Mouse (Mus musculus) intestine, postnatal 0 days (tissue): Measurements from ENCODE around the gene Fcgbp. TPM values are rescaled to one million over a fixed set of nuclear protein-coding genes. Genes with fewer than 3 reads are reported as not detected.

Experiments used
- ATAC-seq: fragments of 200-750 bp; cut with Nextera tagmentation; 2 replicates; pipeline ENCODE4 v1.8.0; 2017; ENCODE audit warnings: mild to moderate bottlenecking, moderate TSS enrichment, moderate library complexity
- H3K27ac ChIP-seq: fragments of 300-500 bp; sonication (generic); 2 replicates; pipeline ENCODE4 v1.5.1; 2014; ENCODE audit warnings: mild to moderate bottlenecking, low read depth, low read length, moderate library complexity
- H3K27me3 ChIP-seq: fragments of 300-500 bp; sonication (generic); replicated peaks from 2 replicates; pipeline ENCODE4 v1.6.1; 2014; ENCODE audit warnings: low read length, mixed read lengths; ENCODE audit not compliant: control insufficient read depth, insufficient read depth
- H3K36me3 ChIP-seq: fragments of 300-500 bp; sonication (generic); 2 replicates; pipeline ENCODE4 v1.6.1; 2014; ENCODE audit warnings: mild to moderate bottlenecking, moderate library complexity; ENCODE audit not compliant: control insufficient read depth, insufficient read depth
- H3K4me1 ChIP-seq: fragments of 300-500 bp; sonication (generic); replicated peaks from 2 replicates; pipeline ENCODE4 v1.6.1; 2014; ENCODE audit warnings: antibody characterized with exemption, low read length, mixed read lengths; ENCODE audit not compliant: control insufficient read depth, insufficient read depth
- H3K4me2 ChIP-seq: fragments of 300-500 bp; sonication (generic); replicated peaks from 2 replicates; pipeline ENCODE4 v1.6.1; 2014; ENCODE audit warnings: low read depth, mild to moderate bottlenecking, moderate library complexity
- H3K4me3 ChIP-seq: fragments of 300-500 bp; sonication (generic); 2 replicates; pipeline ENCODE4 v1.5.1; 2014; ENCODE audit warnings: low read depth, low read length
- H3K9ac ChIP-seq: fragments of 300-500 bp; sonication (generic); 2 replicates; pipeline ENCODE4 v1.6.1; 2014; ENCODE audit warnings: mild to moderate bottlenecking, low read depth, low read length
- H3K9me3 ChIP-seq: fragments of 300-500 bp; sonication (generic); 2 replicates; pipeline ENCODE4 v1.6.1; 2016; ENCODE audit warnings: mixed run types; ENCODE audit not compliant: control insufficient read depth
- CTCF ChIP-seq: sonication (generic); IDR thresholded peaks from 2 replicates; pipeline ENCODE4 v1.5.1; 2016; ENCODE audit warnings: low read depth, mild to moderate bottlenecking, control low read depth, antibody characterized with exemption, moderate library complexity
- WGBS: fragments of 180-500 bp; shearing (Covaris S2); extraction: QIAGEN DNeasy Blood & Tissue Kit; methylation state at CpG from one replicate; pipeline ENCODE4 v1.1.7; 2014; 5-methylcytosine and 5-hydroxymethylcytosine counted together
- polyA plus RNA-seq: library from polyadenylated mRNA; unstranded; fragments of >200 nt; fragmentation: Nextera tagmentation; extraction: Ambion mirVana; gene quantifications from 2 replicates; pipeline ENCODE4 v1.2.1, GENCODE M21; 2015

Gene Fcgbp
- polyA plus RNA-seq, 1 experiment from 2014 or later = 444 TPM

- H3K9ac ChIP-seq = no peak overlapping the region
- no peak overlapping the region for H3K4me3 ChIP-seq
- TF ChIP-seq CTCF = no peak
- 85% methylated on average over 3 of the region's 3 CpGs for WGBS
- no peak for ATAC-seq
- H3K4me1 ChIP-seq = no peaks in the 10 kb centered on the region; the same call in 1 of the 2 replicates
- no peaks in the 10 kb centered on the region for H3K27me3 ChIP-seq
- no peaks in the 10 kb centered on the region for H3K36me3 ChIP-seq
- no peak overlapping the region for H3K4me2 ChIP-seq
- no peaks in the 10 kb centered on the region for H3K9me3 ChIP-seq
- H3K27ac ChIP-seq = no peak overlapping the region
Measured at GRCm38 (mm10) chr7:28159893-28160292, 88.9 kb downstream of the Fcgbp start.

- Histone ChIP-seq H3K27ac (peak overlapping the region; percentile 9), H3K9ac (no peak overlapping the region), H3K36me3 (no peaks in the 10 kb centered on the region), H3K4me2 (peak overlapping the region; percentile 9; the same call in 1 of the 2 replicates), H3K9me3 (no peaks in the 10 kb centered on the region), H3K27me3 (no peaks in the 10 kb centered on the region), H3K4me1 (no peaks in the 10 kb centered on the region; the same call in 1 of the 2 replicates), H3K4me3 (no peak overlapping the region)
- ATAC-seq = peak; percentile 81
- 23% methylated on average over 9 of the region's 9 CpGs for WGBS
- no peak for TF ChIP-seq CTCF
Measured at GRCm38 (mm10) chr7:28161163-28161749, 90.2 kb downstream of the Fcgbp start.

GRCm38 (mm10) chr7:28165406-28165805 lies 94.4 kb downstream of the Fcgbp start:
- no peaks in the 10 kb centered on the region for H3K4me1 ChIP-seq
- H3K4me3 ChIP-seq = no peak overlapping the region
- peak; percentile 47 for TF ChIP-seq CTCF
- no peak overlapping the region for H3K9ac ChIP-seq
- ATAC-seq = no peak
- WGBS = 81% methylated on average over 6 of the region's 6 CpGs
- no peaks in the 10 kb centered on the region for H3K9me3 ChIP-seq
- H3K4me2 ChIP-seq = no peak overlapping the region
- no peak overlapping the region for H3K27ac ChIP-seq
- H3K36me3 ChIP-seq = no peaks in the 10 kb centered on the region
- no peaks in the 10 kb centered on the region for H3K27me3 ChIP-seq

GRCm38 (mm10) chr7:28168320-28169115 lies 97.5 kb downstream of the Fcgbp start:
- H3K4me1 ChIP-seq = peaks cover 3% of the 10 kb centered on the region; the same call in 1 of the 2 replicates
- no peaks in the 10 kb centered on the region for H3K9me3 ChIP-seq
- peak; percentile 44; the same call in 1 of the 2 replicates for ATAC-seq
- H3K4me2 ChIP-seq = peak overlapping the region; percentile 93
- peak overlapping the region; percentile 91 for H3K27ac ChIP-seq
- H3K9ac ChIP-seq = peak overlapping the region; percentile 76; the same call in 1 of the 2 replicates
- TF ChIP-seq CTCF = peak; percentile 94
- no peaks in the 10 kb centered on the region for H3K27me3 ChIP-seq
- WGBS = 4% methylated on average over 9 of the region's 9 CpGs
- H3K4me3 ChIP-seq = peak overlapping the region; percentile 71
- no peaks in the 10 kb centered on the region for H3K36me3 ChIP-seq

- Histone ChIP-seq H3K4me3 (peak within 1 kb of the TSS; percentile 71), H3K27me3 (no peaks in the 10 kb centered on the region), H3K9ac (peak within 1 kb of the TSS; percentile 76), H3K4me1 (peaks cover 3% of the 10 kb centered on the region; the same call in 1 of the 2 replicates), H3K27ac (peak within 1 kb of the TSS; percentile 91), H3K9me3 (no peaks in the 10 kb centered on the region), H3K36me3 (0 out of 2 replicates have a peak, but pooled peaks cover 2% of the 10 kb centered on the region), H3K4me2 (peak within 1 kb of the TSS; percentile 93)
- peak; percentile 90 for ATAC-seq
- WGBS = under 1% methylated on average over 80 of the region's 80 CpGs
- no peak for TF ChIP-seq CTCF
Measured at GRCm38 (mm10) chr7:28169489-28170422, 98.7 kb downstream of the Fcgbp start, which contains the start of gene Fbl. TSS of gene Fbl (plus strand) at chr7:28169710.

Other genes with a start within 250 kb of the Fcgbp start
- gene Zfp59, start 232.6 kb upstream of the Fcgbp start, polyA plus RNA-seq = 2.2 and 2.5 TPM in 2 replicates
- 1.2 and 1.3 TPM in 2 replicates for gene Zfp607a, start 213.7 kb upstream of the Fcgbp start, polyA plus RNA-seq
- gene Zfp974, start 141.8 kb upstream of the Fcgbp start, polyA plus RNA-seq = 3.7 and 3.9 TPM in 2 replicates
- 4.7 and 5.7 TPM in 2 replicates for gene Zfp780b, start 92.1 kb upstream of the Fcgbp start, polyA plus RNA-seq
- gene Zfp850, start 57.1 kb upstream of the Fcgbp start, polyA plus RNA-seq = 0.85 and 0.96 TPM in 2 replicates
- gene Psmc4, start 21.1 kb upstream of the Fcgbp start, polyA plus RNA-seq = 149 and 155 TPM in 2 replicates
- 2.3 and 2.4 TPM in 2 replicates for gene 9530053A07Rik, start 58.2 kb downstream of the Fcgbp start, polyA plus RNA-seq
- gene Fbl, start 98.5 kb downstream of the Fcgbp start, polyA plus RNA-seq = 60.6 and 67.1 TPM in 2 replicates
- gene Dyrk1b, start 108.2 kb downstream of the Fcgbp start, polyA plus RNA-seq = 7.0 and 8.2 TPM in 2 replicates
- 3.1 and 3.7 TPM in 2 replicates for gene Eid2, start 196.6 kb downstream of the Fcgbp start, polyA plus RNA-seq
- 6.8 and 7.0 TPM in 2 replicates for gene Eid2b, start 206.5 kb downstream of the Fcgbp start, polyA plus RNA-seq
- 0.24 TPM in 1 of 2 replicates, not detected in the other for gene Selenov, start 219.9 kb downstream of the Fcgbp start, polyA plus RNA-seq
- 0.90 and 0.95 TPM in 2 replicates for gene Dll3, start 231.0 kb downstream of the Fcgbp start, polyA plus RNA-seq
- 68.8 and 69.7 TPM in 2 replicates for gene Timm50, start 240.8 kb downstream of the Fcgbp start, polyA plus RNA-seq